Mouse (Mus musculus) lung, embryonic 16.5 days (tissue): ENCODE measurements around the gene Zfp972. TPM values are rescaled to one million over a fixed set of nuclear protein-coding genes. Genes with fewer than 3 reads are reported as not detected.

ENCODE experiments used
- polyA plus RNA-seq: library from polyadenylated mRNA; unstranded; fragments of >200 nt; fragmentation: Nextera tagmentation; extraction: Ambion mirVana; gene quantifications from 2 replicates; pipeline ENCODE4 v1.2.1, GENCODE M21; 2015

The Zfp972 gene
- polyA plus RNA-seq, 1 experiment from 2014 or later = 0.54 TPM

Other genes starting within 250 kb of the Zfp972 start
- gene Gm14322, start 166.3 kb downstream of the Zfp972 start, polyA plus RNA-seq = 11.9 and 13.4 TPM in 2 replicates
- gene Gm14325, start 85.3 kb downstream of the Zfp972 start, polyA plus RNA-seq = 36.4 and 41.8 TPM in 2 replicates
- gene Gm14327, start 28.5 kb downstream of the Zfp972 start, polyA plus RNA-seq = 5.2 and 6.0 TPM in 2 replicates
- gene Gm14326, start 31.7 kb upstream of the Zfp972 start, polyA plus RNA-seq = 19.1 and 20.2 TPM in 2 replicates
- gene Zfp971, start 97.7 kb upstream of the Zfp972 start, polyA plus RNA-seq = 12.8 and 13.9 TPM in 2 replicates
- gene Zfp931, start 152.9 kb upstream of the Zfp972 start, polyA plus RNA-seq = 20.5 and 20.6 TPM in 2 replicates
- 0.70 and 0.87 TPM in 2 replicates for gene Phactr3, start 193.4 kb upstream of the Zfp972 start, polyA plus RNA-seq